Mouse (Mus musculus): ENCODE data around the gene Osbp2. TPM values are rescaled to one million over a fixed set of nuclear protein-coding genes. Genes with fewer than 3 reads are reported as not detected.

Osbp2 gene
- total RNA-seq, 1 experiment = 0.27 TPM

DNA sequence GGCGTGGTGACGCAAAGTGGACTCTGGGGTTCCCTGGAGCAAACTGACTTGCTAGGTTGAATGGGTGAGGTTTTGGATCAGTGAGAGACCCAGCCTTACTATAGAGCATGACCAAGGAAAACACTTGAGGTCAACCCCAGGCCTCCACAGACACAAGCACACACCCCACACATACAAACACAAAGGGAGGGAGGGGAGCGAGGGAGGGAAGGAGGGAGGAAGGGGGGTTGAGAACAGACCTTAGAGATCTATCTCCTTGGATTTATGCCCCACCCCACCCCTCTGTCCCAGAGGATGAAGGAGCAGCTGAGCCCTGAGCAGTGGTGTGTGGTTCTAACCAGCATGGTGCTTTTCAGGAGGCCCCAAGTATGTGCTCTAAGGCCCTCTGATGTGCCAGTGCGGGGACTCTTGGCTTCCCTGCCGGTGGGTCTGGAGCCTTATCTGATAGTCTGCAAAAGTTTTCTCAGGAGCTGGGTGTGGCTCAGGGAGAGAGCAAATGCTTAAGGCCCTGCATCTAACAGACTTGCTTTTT is 12.9 kb downstream of the Osbp2 start:
- peaks cover 2 to 14% of the 10 kb centered on the region in 2 experiments; a peak in 1 of 4 replicates for H3K4me1 ChIP-seq (ENCODE audit: control insufficient read depth in 2 of 2, insufficient read depth in 2 of 2, low read length in 2 of 2, poor library complexity in 1 of 2)
- no peak overlapping the region for H3K4me3 ChIP-seq (ENCODE audit: insufficient read depth in 1 of 2, low read depth in 1 of 2, low read length in 2 of 2, poor library complexity in 1 of 2, severe bottlenecking in 1 of 2)
- H3K9ac ChIP-seq (ENCODE audit: insufficient read depth, low read depth, low read length, poor library complexity, severe bottlenecking) = no peak overlapping the region
- no peak for TF ChIP-seq HCFC1 (IDR thresholded peaks at IDR 0.05; ENCODE audit: borderline replicate concordance, insufficient read depth, low read length)
- TF ChIP-seq ZNF384 (IDR thresholded peaks at IDR 0.05; ENCODE audit: low read depth, low read length) = no peak
- TF ChIP-seq MAFK (IDR thresholded peaks at IDR 0.05; ENCODE audit: insufficient read depth, low read depth, low read length) = no peak
- no peak for TF ChIP-seq ZC3H11A (IDR thresholded peaks at IDR 0.05; ENCODE audit: borderline replicate concordance, low read depth, low read length)
- TF ChIP-seq CHD2 (IDR thresholded peaks at IDR 0.05; ENCODE audit: low read depth, low read length) = no peak
- H3K36me3 ChIP-seq (ENCODE audit: control insufficient read depth, insufficient read depth, low read length, poor library complexity, severe bottlenecking) = no peaks in the 10 kb centered on the region
- in situ Hi-C loops (cut with MboI; ENCODE audit: low sequenced_read_pairs in 2 of 2, unreplicated experiment in 2 of 2) = no loop called here
- H3K27ac ChIP-seq (ENCODE audit: insufficient read depth, low read depth, low read length, poor library complexity, severe bottlenecking) = no peak overlapping the region
- no peak for DNase-seq (ENCODE audit: low read depth, low spot score)
- H3K9me3 ChIP-seq (ENCODE audit: control insufficient read depth, insufficient read depth, low read depth, low read length) = no peaks in the 10 kb centered on the region

DNA sequence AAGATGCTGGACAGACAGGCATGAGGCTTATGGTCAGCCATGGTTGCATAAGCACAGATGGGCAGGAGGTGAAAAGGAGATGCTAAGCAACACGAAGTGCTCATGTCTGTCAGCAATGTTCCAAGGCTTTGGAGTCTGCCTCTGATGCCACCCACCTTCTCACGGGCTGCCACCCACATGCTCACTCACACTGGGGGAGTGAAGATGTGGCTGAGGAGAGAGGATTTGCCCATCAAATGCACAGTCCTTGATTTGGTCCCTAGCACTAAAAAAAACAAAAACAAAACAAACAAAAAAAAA is 13.4 kb downstream of the Osbp2 start:
- in situ Hi-C loops (cut with MboI; ENCODE audit: low sequenced_read_pairs in 2 of 2, unreplicated experiment in 2 of 2) = no loop called here
- no peak overlapping the region for H3K27ac ChIP-seq (ENCODE audit: insufficient read depth, low read depth, low read length, poor library complexity, severe bottlenecking)
- no peaks in the 10 kb centered on the region for H3K9me3 ChIP-seq (ENCODE audit: control insufficient read depth, insufficient read depth, low read depth, low read length)
- H3K4me1 ChIP-seq (ENCODE audit: control insufficient read depth in 2 of 2, insufficient read depth in 2 of 2, low read length in 2 of 2, poor library complexity in 1 of 2) = peaks cover 2 to 14% of the 10 kb centered on the region in 2 experiments; a peak in 1 of 4 replicates
- DNase-seq (ENCODE audit: low read depth, low spot score) = no peak
- no peak overlapping the region for H3K9ac ChIP-seq (ENCODE audit: insufficient read depth, low read depth, low read length, poor library complexity, severe bottlenecking)
- no peaks in the 10 kb centered on the region for H3K36me3 ChIP-seq (ENCODE audit: control insufficient read depth, insufficient read depth, low read length, poor library complexity, severe bottlenecking)
- no peak overlapping the region for H3K4me3 ChIP-seq (ENCODE audit: insufficient read depth in 1 of 2, low read depth in 1 of 2, low read length in 2 of 2, poor library complexity in 1 of 2, severe bottlenecking in 1 of 2)
- no peak for TF ChIP-seq ZC3H11A (IDR thresholded peaks at IDR 0.05; ENCODE audit: borderline replicate concordance, low read depth, low read length)
- TF ChIP-seq CHD2 (IDR thresholded peaks at IDR 0.05; ENCODE audit: low read depth, low read length) = no peak
- no peak for TF ChIP-seq ZNF384 (IDR thresholded peaks at IDR 0.05; ENCODE audit: low read depth, low read length)
- TF ChIP-seq MAFK (IDR thresholded peaks at IDR 0.05; ENCODE audit: insufficient read depth, low read depth, low read length) = no peak
- no peak for TF ChIP-seq HCFC1 (IDR thresholded peaks at IDR 0.05; ENCODE audit: borderline replicate concordance, insufficient read depth, low read length)

DNA sequence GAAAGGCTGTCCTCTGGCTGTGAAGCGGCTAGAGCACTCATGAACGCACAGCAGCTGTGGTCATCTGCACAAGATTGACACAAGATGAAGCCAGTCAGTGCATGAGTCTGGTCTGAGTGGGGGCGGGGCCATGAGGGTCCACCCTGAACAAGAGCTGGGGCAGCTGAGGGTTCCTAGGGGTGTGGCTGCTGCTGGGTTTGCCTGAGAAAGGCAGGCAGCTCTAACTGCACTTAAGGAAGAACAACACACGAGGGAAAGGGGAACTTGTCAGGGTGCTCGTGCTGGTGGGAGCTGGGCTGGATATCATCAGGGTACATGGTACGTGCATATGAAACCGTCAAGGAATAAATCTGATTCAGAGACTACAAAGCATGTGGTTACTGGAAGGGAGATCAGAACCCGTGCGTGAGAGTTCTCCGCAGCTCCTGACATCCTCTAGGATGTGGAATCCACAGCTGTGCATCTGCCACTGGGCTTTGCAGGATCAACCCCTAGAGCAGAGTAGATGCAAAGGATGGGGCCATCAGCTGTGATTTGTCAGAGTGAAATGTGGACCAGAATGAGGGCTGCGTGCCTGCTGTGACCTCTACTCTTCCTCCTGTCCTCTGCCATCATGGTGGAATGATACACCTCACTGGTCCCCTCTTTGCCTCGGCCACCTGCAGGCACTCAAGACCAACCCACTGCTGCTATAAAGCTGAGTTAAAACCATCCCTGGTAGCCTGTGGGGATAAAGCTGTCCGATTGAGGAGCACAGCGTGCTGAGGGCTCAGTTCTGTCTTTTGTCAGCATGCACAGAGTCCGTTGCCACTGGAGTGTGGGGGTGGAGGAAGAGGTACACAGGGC is 14.0 kb downstream of the Osbp2 start:
- Histone ChIP-seq H3K9ac (ENCODE audit: insufficient read depth, low read depth, low read length, poor library complexity, severe bottlenecking) (no peak overlapping the region), H3K27ac (ENCODE audit: insufficient read depth, low read depth, low read length, poor library complexity, severe bottlenecking) (no peak overlapping the region), H3K9me3 (ENCODE audit: control insufficient read depth, insufficient read depth, low read depth, low read length) (no peaks in the 10 kb centered on the region), H3K4me3 (ENCODE audit: insufficient read depth in 1 of 2, low read depth in 1 of 2, low read length in 2 of 2, poor library complexity in 1 of 2, severe bottlenecking in 1 of 2) (no peak overlapping the region), H3K4me1 (ENCODE audit: control insufficient read depth in 2 of 2, insufficient read depth in 2 of 2, low read length in 2 of 2, poor library complexity in 1 of 2) (peaks cover 2 to 14% of the 10 kb centered on the region in 2 experiments; a peak in 1 of 4 replicates), H3K36me3 (ENCODE audit: control insufficient read depth, insufficient read depth, low read length, poor library complexity, severe bottlenecking) (no peaks in the 10 kb centered on the region)
- DNase-seq (ENCODE audit: low read depth, low spot score) = no peak
- in situ Hi-C loops (cut with MboI; ENCODE audit: low sequenced_read_pairs in 2 of 2, unreplicated experiment in 2 of 2) = no loop called here
- TF ChIP-seq ZNF384 (IDR thresholded peaks at IDR 0.05; ENCODE audit: low read depth, low read length) (no peak), MAFK (IDR thresholded peaks at IDR 0.05; ENCODE audit: insufficient read depth, low read depth, low read length) (no peak), HCFC1 (IDR thresholded peaks at IDR 0.05; ENCODE audit: borderline replicate concordance, insufficient read depth, low read length) (no peak), ZC3H11A (IDR thresholded peaks at IDR 0.05; ENCODE audit: borderline replicate concordance, low read depth, low read length) (no peak), CHD2 (IDR thresholded peaks at IDR 0.05; ENCODE audit: low read depth, low read length) (no peak)

DNA sequence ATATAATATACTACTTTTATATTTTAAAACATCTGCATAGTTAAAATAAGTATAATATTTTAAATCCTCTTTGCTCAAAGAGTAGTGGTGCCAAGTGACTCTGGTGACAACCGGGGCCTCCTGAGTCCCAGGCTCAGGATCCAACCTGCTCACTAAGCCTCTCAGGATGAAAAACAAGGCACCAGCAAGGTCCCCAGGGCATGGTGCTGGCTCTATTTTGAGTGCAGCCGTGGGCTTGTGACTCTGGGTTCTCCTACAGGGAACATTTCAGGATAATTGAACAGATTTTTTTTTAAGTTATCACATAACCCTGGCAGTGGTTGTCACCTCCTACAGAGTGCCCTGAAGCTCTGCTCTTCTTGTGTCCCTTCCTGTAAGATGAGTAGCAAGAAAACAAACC is 17.4 kb downstream of the Osbp2 start:
- Histone ChIP-seq H3K4me1 (ENCODE audit: control insufficient read depth in 2 of 2, insufficient read depth in 2 of 2, low read length in 2 of 2, poor library complexity in 1 of 2) (peaks cover 2 to 11% of the 10 kb centered on the region in 2 experiments; a peak in 1 of 4 replicates), H3K9ac (ENCODE audit: insufficient read depth, low read depth, low read length, poor library complexity, severe bottlenecking) (no peak overlapping the region), H3K36me3 (ENCODE audit: control insufficient read depth, insufficient read depth, low read length, poor library complexity, severe bottlenecking) (no peaks in the 10 kb centered on the region), H3K9me3 (ENCODE audit: control insufficient read depth, insufficient read depth, low read depth, low read length) (no peaks in the 10 kb centered on the region), H3K27ac (ENCODE audit: insufficient read depth, low read depth, low read length, poor library complexity, severe bottlenecking) (no peak overlapping the region), H3K4me3 (ENCODE audit: insufficient read depth in 1 of 2, low read depth in 1 of 2, low read length in 2 of 2, poor library complexity in 1 of 2, severe bottlenecking in 1 of 2) (no peak overlapping the region)
- TF ChIP-seq CHD2 (IDR thresholded peaks at IDR 0.05; ENCODE audit: low read depth, low read length) = no peak
- no peak for TF ChIP-seq ZC3H11A (IDR thresholded peaks at IDR 0.05; ENCODE audit: borderline replicate concordance, low read depth, low read length)
- in situ Hi-C loops (cut with MboI; ENCODE audit: low sequenced_read_pairs in 2 of 2, unreplicated experiment in 2 of 2) = no loop called here
- DNase-seq (ENCODE audit: low read depth, low spot score) = no peak

Data from ES-E14 (cell line).